In genomic region chr12:111670976-111671375, GRCm38 (mm10) we compare ENCODE assay signal across 7 mouse cellular contexts. TPM values are rescaled to one million over a fixed set of nuclear protein-coding genes. Genes with fewer than 3 reads are reported as not detected.
DNase-seq lines count a peak whose midpoint lies in the region; ATAC-seq lines count a peak whose summit lies in the region.

No protein-coding gene starts in this region.

- peaks cover 48% of the 10 kb centered on the region for H3K27me3 ChIP-seq in lung, embryonic 15.5 days
- peaks cover 49% of the 10 kb centered on the region for H3K27me3 ChIP-seq in embryonic facial prominence, embryonic 14.5 days (replicated peaks; ENCODE audit: control insufficient read depth, insufficient read depth, low read length)
- H3K27me3 ChIP-seq in intestine, embryonic 15.5 days (replicated peaks), result 0 out of 2 replicates have a peak, but pooled peaks cover 12% of the 10 kb centered on the region
- no peaks in the 10 kb centered on the region for H3K27me3 ChIP-seq in neural tube, embryonic 14.5 days (ENCODE audit: control insufficient read depth, insufficient read depth, low read length)

- DNase-seq in lung, postnatal 25 days (ENCODE audit: low spot score), result no peak
- DNase-seq in embryonic facial prominence, embryonic 14.5 days (ENCODE audit: low spot score), result no peak
- no peak for DNase-seq in Muller cell, postnatal 12 days (ENCODE audit: inconsistent ontology term)
- no peak for DNase-seq in frontal cortex, postnatal 14 days (ENCODE audit: low spot score in 2 of 2)

- H3K4me3 ChIP-seq in lung, embryonic 15.5 days, result peak overlapping the region; percentile 53
- peak overlapping the region; percentile 63 for H3K4me3 ChIP-seq in embryonic facial prominence, embryonic 14.5 days (ENCODE audit: low read depth, low read length)
- H3K4me3 ChIP-seq in intestine, embryonic 15.5 days (replicated peaks), result peak overlapping the region; percentile 70
- H3K4me3 ChIP-seq in neural tube, embryonic 14.5 days (ENCODE audit: low read depth, low read length), result peak overlapping the region; percentile 85

- 2% methylated on average over 35 of the region's 35 CpGs for WGBS in lung, embryonic 15.5 days
- WGBS in embryonic facial prominence, embryonic 14.5 days, result under 1% methylated on average over 18 of the region's 35 CpGs
- WGBS in intestine, embryonic 15.5 days, result 2% methylated on average over 35 of the region's 35 CpGs
- WGBS in neural tube, embryonic 14.5 days, result under 1% methylated on average over 34 of the region's 35 CpGs

- peak overlapping the region; percentile 98 for H3K4me2 ChIP-seq in lung, embryonic 15.5 days
- H3K4me2 ChIP-seq in embryonic facial prominence, embryonic 14.5 days (ENCODE audit: low read depth, low read length), result peak overlapping the region; percentile 98
- peak overlapping the region; percentile 98 for H3K4me2 ChIP-seq in intestine, embryonic 15.5 days (replicated peaks)
- H3K4me2 ChIP-seq in neural tube, embryonic 14.5 days (ENCODE audit: low read depth, low read length), result peak overlapping the region; percentile 96

- 0 out of 2 replicates have a peak overlapping the region, but pooled peaks have one; percentile 4 for H3K27ac ChIP-seq in lung, embryonic 15.5 days
- H3K27ac ChIP-seq in embryonic facial prominence, embryonic 14.5 days (replicated peaks; ENCODE audit: low read depth, low read length), result no peak overlapping the region
- peak overlapping the region; percentile 63 for H3K27ac ChIP-seq in intestine, embryonic 15.5 days
- H3K27ac ChIP-seq in neural tube, embryonic 14.5 days (ENCODE audit: low read depth, low read length), result peak overlapping the region; percentile 90

- ATAC-seq in lung, embryonic 15.5 days (ENCODE audit: borderline replicate concordance, extremely low read depth, low FRiP score, low TSS enrichment), result no peak
- ATAC-seq in embryonic facial prominence, embryonic 14.5 days (ENCODE audit: low read depth), result no peak
- ATAC-seq in intestine, embryonic 15.5 days, result 0 out of 2 replicates have a peak, but pooled peaks have one; percentile 1
- ATAC-seq in neural tube, embryonic 14.5 days (ENCODE audit: low read depth), result 0 out of 2 replicates have a peak, but pooled peaks have one; percentile 5

- H3K4me1 ChIP-seq in lung, embryonic 15.5 days, result peaks cover 52% of the 10 kb centered on the region
- H3K4me1 ChIP-seq in embryonic facial prominence, embryonic 14.5 days (ENCODE audit: control insufficient read depth, insufficient read depth, low read length), result peaks cover 20% of the 10 kb centered on the region
- H3K4me1 ChIP-seq in intestine, embryonic 15.5 days (replicated peaks), result peaks cover 50% of the 10 kb centered on the region
- peaks cover 21% of the 10 kb centered on the region for H3K4me1 ChIP-seq in neural tube, embryonic 14.5 days (ENCODE audit: control insufficient read depth, insufficient read depth, low read length)

- H3K9ac ChIP-seq in lung, embryonic 15.5 days, result peak overlapping the region; percentile 43
- H3K9ac ChIP-seq in embryonic facial prominence, embryonic 14.5 days (ENCODE audit: low read depth, low read length), result peak overlapping the region; percentile 69
- peak overlapping the region; percentile 73 for H3K9ac ChIP-seq in intestine, embryonic 15.5 days
- peak overlapping the region; percentile 93 for H3K9ac ChIP-seq in neural tube, embryonic 14.5 days (replicated peaks; ENCODE audit: low read depth, low read length)

- H3K36me3 ChIP-seq in lung, embryonic 15.5 days, result no peaks in the 10 kb centered on the region
- H3K36me3 ChIP-seq in embryonic facial prominence, embryonic 14.5 days (ENCODE audit: control insufficient read depth, insufficient read depth, low read length), result no peaks in the 10 kb centered on the region
- H3K36me3 ChIP-seq in intestine, embryonic 15.5 days, result no peaks in the 10 kb centered on the region
- 0 out of 2 replicates have a peak, but pooled peaks cover 7% of the 10 kb centered on the region for H3K36me3 ChIP-seq in neural tube, embryonic 14.5 days (ENCODE audit: control insufficient read depth, insufficient read depth, low read length)

- no peaks in the 10 kb centered on the region for H3K9me3 ChIP-seq in lung, embryonic 15.5 days
- H3K9me3 ChIP-seq in embryonic facial prominence, embryonic 14.5 days (ENCODE audit: control insufficient read depth, low read length), result no peaks in the 10 kb centered on the region
- H3K9me3 ChIP-seq in intestine, embryonic 15.5 days, result no peaks in the 10 kb centered on the region
- no peaks in the 10 kb centered on the region for H3K9me3 ChIP-seq in neural tube, embryonic 14.5 days (ENCODE audit: control insufficient read depth, low read length)

RNA-seq across cellular contexts. Expression of gene Ckb, which starts 1.2 kb away (rescaled TPM):
- polyA plus RNA-seq in lung, embryonic 15.5 days (2015; fragmentation: Nextera tagmentation; extraction: Ambion mirVana), result 252 and 268 TPM in 2 replicates
- 206 and 208 TPM in 2 replicates for polyA plus RNA-seq in embryonic facial prominence, embryonic 14.5 days (2014; fragmentation: Nextera tagmentation; extraction: Ambion mirVana)
- 765 and 774 TPM in 2 replicates for polyA plus RNA-seq in intestine, embryonic 15.5 days (2015; fragmentation: Nextera tagmentation; extraction: Ambion mirVana)
- 1,430 and 1,628 TPM in 2 replicates for polyA plus RNA-seq in neural tube, embryonic 14.5 days (2014; fragmentation: Nextera tagmentation; extraction: Ambion mirVana)

RNA-seq across cellular contexts. Expression of gene Trmt61a, which starts 6.9 kb away (rescaled TPM):
- polyA plus RNA-seq in lung, embryonic 15.5 days (2015; fragmentation: Nextera tagmentation; extraction: Ambion mirVana), result 11.1 and 13.7 TPM in 2 replicates
- polyA plus RNA-seq in embryonic facial prominence, embryonic 14.5 days (2014; fragmentation: Nextera tagmentation; extraction: Ambion mirVana), result 5.8 and 7.9 TPM in 2 replicates
- 12.6 and 16.4 TPM in 2 replicates for polyA plus RNA-seq in intestine, embryonic 15.5 days (2015; fragmentation: Nextera tagmentation; extraction: Ambion mirVana)
- polyA plus RNA-seq in neural tube, embryonic 14.5 days (2014; fragmentation: Nextera tagmentation; extraction: Ambion mirVana), result 4.3 and 5.0 TPM in 2 replicates

RNA-seq across cellular contexts. Expression of gene Bag5, which starts 42.1 kb away (rescaled TPM):
- 49.4 and 52.2 TPM in 2 replicates for polyA plus RNA-seq in lung, embryonic 15.5 days (2015; fragmentation: Nextera tagmentation; extraction: Ambion mirVana)
- polyA plus RNA-seq in embryonic facial prominence, embryonic 14.5 days (2014; fragmentation: Nextera tagmentation; extraction: Ambion mirVana), result 59.0 and 61.5 TPM in 2 replicates
- 46.7 and 48.7 TPM in 2 replicates for polyA plus RNA-seq in intestine, embryonic 15.5 days (2015; fragmentation: Nextera tagmentation; extraction: Ambion mirVana)
- polyA plus RNA-seq in neural tube, embryonic 14.5 days (2014; fragmentation: Nextera tagmentation; extraction: Ambion mirVana), result 68.1 and 71.8 TPM in 2 replicates

RNA-seq across cellular contexts. Expression of gene Apopt1, which starts 42.1 kb away (rescaled TPM):
- 43.7 and 47.9 TPM in 2 replicates for polyA plus RNA-seq in lung, embryonic 15.5 days (2015; fragmentation: Nextera tagmentation; extraction: Ambion mirVana)
- polyA plus RNA-seq in embryonic facial prominence, embryonic 14.5 days (2014; fragmentation: Nextera tagmentation; extraction: Ambion mirVana), result 46.6 and 48.0 TPM in 2 replicates
- polyA plus RNA-seq in intestine, embryonic 15.5 days (2015; fragmentation: Nextera tagmentation; extraction: Ambion mirVana), result 50.1 and 51.8 TPM in 2 replicates
- polyA plus RNA-seq in neural tube, embryonic 14.5 days (2014; fragmentation: Nextera tagmentation; extraction: Ambion mirVana), result 65.7 and 69.6 TPM in 2 replicates

Comparison
In these comparisons a context has a peak if more than half of its experiments do, and no peak if none do; other contexts are left out.
1. ATAC-seq: peak in intestine, embryonic 15.5 days (single experiment) and neural tube, embryonic 14.5 days (single experiment); none in lung, embryonic 15.5 days (single experiment) and embryonic facial prominence, embryonic 14.5 days (single experiment).
2. H3K9ac ChIP-seq: peak in every context shown above with its lines; median percentile 93 in neural tube, embryonic 14.5 days; 73 in intestine, embryonic 15.5 days; 69 in embryonic facial prominence, embryonic 14.5 days; 43 in lung, embryonic 15.5 days.
3. Peak in every context shown above with its lines, with median percentiles within 50 percentile points of each other: H3K4me2 ChIP-seq and H3K4me3 ChIP-seq.